8 mouse cellular contexts compared by ENCODE assay signal in genomic region chr11:116130488-116131205, GRCm38 (mm10). TPM values are rescaled to one million over a fixed set of nuclear protein-coding genes. Genes with fewer than 3 reads are reported as not detected.
DNase-seq lines count a peak whose midpoint lies in the region; ATAC-seq and TF ChIP-seq lines count a peak whose summit lies in the region.

Trim65 (minus strand) TSS chr11:116131128.

- WGBS in hindbrain, embryonic 14.5 days = 1% methylated on average over 69 of the region's 69 CpGs

- CTCF ChIA-PET in Patski (lab: Charles Lee) = interaction anchor here (0.8 to 1.9 kb wide), 8 partner anchors 18 to 188 kb away, joined by 3 to 7 read pairs (median 4); partner anchors contain the start of gene Wbp2

- H3K4me2 ChIP-seq in hindbrain, embryonic 14.5 days (replicated peaks) = peak within 1 kb of the TSS; percentile 84

- DNase-seq in Patski (ENCODE audit: low read depth, low spot score) = no peak
- DNase-seq in cerebellum, postnatal 25 days = peak; percentile 88 to 94
- peak; percentile 69 to 76 for DNase-seq in frontal cortex, postnatal 25 days (ENCODE audit: low spot score in 2 of 2)
- DNase-seq in hindbrain, embryonic 14.5 days (ENCODE audit: low spot score) = peak; percentile 88
- DNase-seq in layer of hippocampus, postnatal 36 days = peak; percentile 83 to 85
- peak; percentile 96 for DNase-seq in lung, postnatal 25 days (ENCODE audit: low spot score)
- peak; percentile 69 for DNase-seq in retina, adult 2 months (ENCODE audit: low read depth, low spot score)
- peak; percentile 89 for DNase-seq in thymus, postnatal 25 days

- in situ Hi-C loops in Patski (cut with MboI; ENCODE audit: low pct_unique_long_range_greater_than_20kb) = loop anchor here (5.0 kb wide), 1 partner anchor 43 kb away; the partner anchor contains the start of gene Wbp2

- H3K4me1 ChIP-seq in hindbrain, embryonic 14.5 days (replicated peaks; ENCODE audit: control insufficient read depth, insufficient read depth, low read length) = peaks cover 12% of the 10 kb centered on the region

- no peak for TF ChIP-seq CTCF in Patski (IDR thresholded peaks at IDR 0.05)

- H3K9ac ChIP-seq in hindbrain, embryonic 14.5 days = peak within 1 kb of the TSS; percentile 83

- H3K27me3 ChIP-seq in Patski = no peaks in the 10 kb centered on the region
- H3K27me3 ChIP-seq in hindbrain, embryonic 14.5 days (ENCODE audit: control insufficient read depth, insufficient read depth, low read length) = no peaks in the 10 kb centered on the region

- H3K27ac ChIP-seq in hindbrain, embryonic 14.5 days = peak within 1 kb of the TSS; percentile 95

- peak; percentile 66 for ATAC-seq in Patski
- peak; percentile 87 for ATAC-seq in hindbrain, embryonic 14.5 days (ENCODE audit: low FRiP score)

- peaks cover 36% of the 10 kb centered on the region for H3K36me3 ChIP-seq in hindbrain, embryonic 14.5 days (replicated peaks; ENCODE audit: control insufficient read depth, insufficient read depth)

- no peaks in the 10 kb centered on the region for H3K9me3 ChIP-seq in hindbrain, embryonic 14.5 days (ENCODE audit: control insufficient read depth, low read length)

- POLR2A ChIA-PET in Patski (lab: Charles Lee) = interaction anchor here (0.7 to 2.3 kb wide), 7 partner anchors 14 to 100 kb away, joined by 3 to 5 read pairs (median 3); no protein-coding TSS in a partner anchor

- peak within 1 kb of the TSS; percentile 61 for H3K4me3 ChIP-seq in hindbrain, embryonic 14.5 days (replicated peaks; ENCODE audit: low read length)

RNA-seq across cellular contexts. Expression of gene Trim65, which starts in this region (rescaled TPM):
- 10.1 TPM for polyA plus RNA-seq in Patski (2021)
- polyA plus RNA-seq in hindbrain, embryonic 14.5 days (2014; fragmentation: Nextera tagmentation; extraction: Ambion mirVana) = 2.7 and 2.9 TPM in 2 replicates
- total RNA-seq in layer of hippocampus, postnatal 36 days (2021) = 1 to 10 TPM; 7.1 to 8.0 TPM
